ENCODE assay signal across 11 mouse cellular contexts in genomic region chr15:10866794-10867193, GRCm38 (mm10).
DNase-seq lines count a peak whose midpoint lies in the region; ATAC-seq and TF ChIP-seq lines count a peak whose summit lies in the region.
"Had no signal": no experiment of that assay in that cellular context is flagged by ENCODE, and none has a peak within 500 bp of the region (broad histone marks: within the 10 kb centered on the region; RNA-seq: fewer than 3 reads in every experiment).

No protein-coding gene starts in this region.

- 0 out of 2 replicates have a peak, but pooled peaks have one; percentile 26 for ATAC-seq in heart, embryonic 16.5 days (replicated peaks; ENCODE audit: extremely low read depth, insufficient read depth, low FRiP score)

- H3K27ac ChIP-seq in gastrocnemius, adult 2 months, result peak overlapping the region; percentile 58
- no peak overlapping the region for H3K27ac ChIP-seq in heart, embryonic 16.5 days (ENCODE audit: low read length)
- H3K27ac ChIP-seq: heart, embryonic 13.5 days; liver, embryonic 15.5 days had no signal

- no peak for TF ChIP-seq CTCF in gastrocnemius, adult 2 months (IDR thresholded peaks at IDR 0.05)

- 52% methylated on average over 5 of the region's 5 CpGs for WGBS in heart, embryonic 16.5 days

- peaks cover 9% of the 10 kb centered on the region; the same call in 1 of the 2 replicates for H3K4me1 ChIP-seq in heart, embryonic 16.5 days (ENCODE audit: control insufficient read depth, insufficient read depth, low read length)

- DNase-seq in gastrocnemius, adult 2 months, result peak; percentile 70
- DNase-seq in gastrocnemius, postnatal 4 days (ENCODE audit: low spot score in 2 of 2), result no peak
- DNase-seq in ovary, adult 18-20 months (ENCODE audit: low spot score), result peak; percentile 77
- DNase-seq in ovary, postnatal 10 days (ENCODE audit: low spot score), result no peak
- peak; percentile 81 for DNase-seq in lung, postnatal 36 days
- no peak for DNase-seq in cerebellum, adult 11-12 months
- no peak for DNase-seq in layer of hippocampus, adult 11-12 months (ENCODE audit: low spot score)

- intact Hi-C loops in gastrocnemius, adult 2 months (cut with DNase I), result no loop called here

- no peak overlapping the region; the same call in 1 of the 2 replicates for H3K4me3 ChIP-seq in gastrocnemius, adult 2 months
- H3K4me3 ChIP-seq in heart, embryonic 16.5 days (ENCODE audit: low read length), result no peak overlapping the region
- H3K4me3 ChIP-seq: heart, embryonic 13.5 days; liver, embryonic 15.5 days; myocyte had no signal

- H3K9me3 ChIP-seq in heart, embryonic 16.5 days (replicated peaks; ENCODE audit: control insufficient read depth, low read length), result no peaks in the 10 kb centered on the region
- H3K9me3 ChIP-seq: heart, embryonic 13.5 days; liver, embryonic 15.5 days had no signal

- no peak overlapping the region for H3K9ac ChIP-seq in heart, embryonic 16.5 days (ENCODE audit: low read length)
- H3K9ac ChIP-seq: heart, embryonic 13.5 days; liver, embryonic 15.5 days had no signal

- H3K27me3 ChIP-seq in heart, embryonic 16.5 days (ENCODE audit: control insufficient read depth, insufficient read depth, low read length), result no peaks in the 10 kb centered on the region
- H3K27me3 ChIP-seq: heart, embryonic 13.5 days; liver, embryonic 15.5 days had no signal

- no peaks in the 10 kb centered on the region for H3K36me3 ChIP-seq in heart, embryonic 16.5 days (ENCODE audit: control insufficient read depth, insufficient read depth)
- H3K36me3 ChIP-seq: heart, embryonic 13.5 days; liver, embryonic 15.5 days had no signal

- H3K4me2 ChIP-seq in heart, embryonic 16.5 days (ENCODE audit: low read depth, low read length), result no peak overlapping the region
- H3K4me2 ChIP-seq: heart, embryonic 13.5 days; liver, embryonic 15.5 days had no signal

Comparison
In these comparisons a context has a peak if more than half of its experiments do, and no peak if none do; other contexts are left out.
1. DNase-seq: peak in gastrocnemius, adult 2 months (single experiment), ovary, adult 18-20 months (single experiment) and lung, postnatal 36 days (single experiment); none in gastrocnemius, postnatal 4 days (0 of 2), ovary, postnatal 10 days (single experiment), cerebellum, adult 11-12 months (single experiment) and layer of hippocampus, adult 11-12 months (single experiment).